Mouse (Mus musculus) forebrain, embryonic 13.5 days (tissue): ENCODE measurements around the gene Chd2. TPM values are rescaled to one million over a fixed set of nuclear protein-coding genes. Genes with fewer than 3 reads are reported as not detected.
A peak's percentile ranks its signal among the peaks of the same experiment; 100 is the strongest.

Experiments
- ATAC-seq: fragments of 200-750 bp; cut with Nextera tagmentation; 2 replicates; pipeline ENCODE4 v1.8.0; 2017
- H3K27ac ChIP-seq: fragments of 300-500 bp; sonication (generic); 2 replicates; pipeline ENCODE4 v1.5.1; 2015; ENCODE audit warnings: inconsistent platforms, mild to moderate bottlenecking, moderate library complexity
- H3K27me3 ChIP-seq: fragments of 300-500 bp; sonication (generic); 2 replicates; pipeline ENCODE4 v1.6.1; 2015; ENCODE audit warnings: mild to moderate bottlenecking, inconsistent platforms
- H3K36me3 ChIP-seq: fragments of 300-500 bp; sonication (generic); 2 replicates; pipeline ENCODE4 v1.6.1; 2015; ENCODE audit warnings: mild to moderate bottlenecking, inconsistent platforms; ENCODE audit not compliant: poor library complexity, severe bottlenecking
- H3K4me1 ChIP-seq: fragments of 300-500 bp; sonication (generic); 2 replicates; pipeline ENCODE4 v1.6.1; 2015; ENCODE audit warnings: inconsistent platforms
- H3K4me2 ChIP-seq: fragments of 300-500 bp; sonication (generic); 2 replicates; pipeline ENCODE4 v1.6.1; 2015; ENCODE audit warnings: inconsistent platforms, mild to moderate bottlenecking, moderate library complexity
- H3K4me3 ChIP-seq: fragments of 300-500 bp; sonication (generic); 2 replicates; pipeline ENCODE4 v1.5.1; 2015; ENCODE audit warnings: mild to moderate bottlenecking, inconsistent platforms
- H3K9ac ChIP-seq: fragments of 300-500 bp; sonication (generic); 2 replicates; pipeline ENCODE4 v1.6.1; 2015; ENCODE audit warnings: mild to moderate bottlenecking, inconsistent platforms
- H3K9me3 ChIP-seq: fragments of 300-500 bp; sonication (generic); replicated peaks from 2 replicates; pipeline ENCODE4 v1.6.1; 2016; ENCODE audit warnings: inconsistent platforms
- WGBS: fragments of 180-500 bp; shearing (Covaris S2); methylation state at CpG from one replicate; pipeline ENCODE4 v1.1.7; 2015; 5-methylcytosine and 5-hydroxymethylcytosine counted together
- polyA plus RNA-seq: library from polyadenylated mRNA; unstranded; fragments of >200 nt; fragmentation: Nextera tagmentation; extraction: Ambion mirVana; gene quantifications from 2 replicates; pipeline ENCODE4 v1.2.1, GENCODE M21; 2015

Gene Chd2
- polyA plus RNA-seq, 1 experiment from 2014 or later: 62.8 TPM

DNA sequence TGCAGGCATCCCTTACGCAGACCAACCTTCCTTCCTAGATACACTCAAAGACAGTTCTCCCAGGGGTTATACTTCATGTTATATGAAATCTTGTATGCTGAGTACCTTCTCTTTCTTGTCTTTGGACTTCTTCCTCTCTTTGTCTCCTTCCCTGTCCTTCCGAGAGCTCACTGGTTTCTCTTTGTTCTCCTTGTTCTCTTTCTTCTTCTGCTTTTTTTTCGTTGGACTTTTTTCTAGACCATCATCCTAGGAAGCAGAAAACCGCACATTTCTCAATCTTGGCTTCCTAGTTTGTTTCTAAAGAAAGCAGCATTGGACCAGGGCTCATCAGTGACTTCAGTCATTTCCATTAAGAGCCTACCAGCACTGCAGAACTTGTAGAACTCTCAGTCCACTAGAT is 90.0 kb downstream of the Chd2 start:
- Histone ChIP-seq H3K9me3 (no peaks in the 10 kb centered on the region), H3K27me3 (no peaks in the 10 kb centered on the region), H3K27ac (no peak overlapping the region), H3K9ac (no peak overlapping the region), H3K4me3 (no peak overlapping the region), H3K36me3 (peaks cover 95% of the 10 kb centered on the region), H3K4me1 (no peaks in the 10 kb centered on the region), H3K4me2 (no peak overlapping the region)
- ATAC-seq: no peak
- 89% methylated on average over 4 of the region's 4 CpGs for WGBS

- ATAC-seq: no peak
- H3K4me3 ChIP-seq: no peak overlapping the region
- WGBS: 97% methylated on average over 4 of the region's 4 CpGs
These were observed 99.4 kb downstream of the Chd2 start for GRCm38 (mm10) chr7:73442246-73442645.

GRCm38 (mm10) chr7:73441802-73442201 is 99.8 kb downstream of the Chd2 start:
- no peak for ATAC-seq
- H3K27ac ChIP-seq: no peak overlapping the region
- no peaks in the 10 kb centered on the region for H3K27me3 ChIP-seq
- no peak overlapping the region for H3K4me2 ChIP-seq
- H3K36me3 ChIP-seq: peaks cover 96% of the 10 kb centered on the region
- no peaks in the 10 kb centered on the region for H3K4me1 ChIP-seq
- no peak overlapping the region for H3K4me3 ChIP-seq
- WGBS: 89% methylated on average over 3 of the region's 3 CpGs
- no peaks in the 10 kb centered on the region for H3K9me3 ChIP-seq
- no peak overlapping the region for H3K9ac ChIP-seq

More at GRCm38 (mm10) chr7:73442246-73442645, 99.4 kb downstream of the Chd2 start:
- Histone ChIP-seq H3K4me2 (no peak overlapping the region), H3K36me3 (peaks cover 96% of the 10 kb centered on the region), H3K4me1 (no peaks in the 10 kb centered on the region), H3K9me3 (no peaks in the 10 kb centered on the region), H3K9ac (no peak overlapping the region), H3K27ac (no peak overlapping the region), H3K27me3 (no peaks in the 10 kb centered on the region)

DNA sequence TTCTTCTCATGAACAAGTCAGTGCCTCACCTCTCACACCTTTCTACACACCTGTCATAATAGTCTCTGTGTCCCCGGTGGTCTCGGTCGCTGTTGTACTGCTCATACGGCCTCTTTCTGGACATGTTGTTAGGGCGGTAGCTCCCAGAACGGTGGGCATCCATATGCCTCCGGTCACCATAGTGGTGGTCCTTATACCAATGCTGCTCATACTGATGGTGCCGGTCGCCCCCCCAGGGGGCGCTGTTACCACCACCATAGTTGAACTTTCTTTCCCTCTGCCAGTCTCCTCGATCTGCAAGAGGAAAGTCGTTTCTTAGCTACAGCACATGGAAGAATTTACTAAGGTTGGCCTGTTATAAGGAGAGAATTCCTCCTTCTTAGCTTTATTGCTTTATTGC is 105.9 kb downstream of the Chd2 start:
- 74% methylated on average over 12 of the region's 12 CpGs for WGBS

GRCm38 (mm10) chr7:73434336-73434677 is 107.3 kb downstream of the Chd2 start:
- Histone ChIP-seq H3K27me3 (no peaks in the 10 kb centered on the region), H3K4me1 (no peaks in the 10 kb centered on the region), H3K9me3 (no peaks in the 10 kb centered on the region), H3K36me3 (peaks cover 79% of the 10 kb centered on the region), H3K27ac (no peak overlapping the region), H3K4me3 (no peak overlapping the region), H3K4me2 (no peak overlapping the region), H3K9ac (no peak overlapping the region)
- ATAC-seq: peak; percentile 69
- 90% methylated on average over 2 of the region's 2 CpGs for WGBS

More for the DNA sequence above, 105.9 kb downstream of the Chd2 start:
- H3K4me2 ChIP-seq: no peak overlapping the region
- H3K36me3 ChIP-seq: peaks cover 79% of the 10 kb centered on the region
- no peaks in the 10 kb centered on the region for H3K27me3 ChIP-seq
- H3K4me1 ChIP-seq: no peaks in the 10 kb centered on the region
- no peak overlapping the region for H3K27ac ChIP-seq
- H3K9ac ChIP-seq: no peak overlapping the region
- no peak overlapping the region for H3K4me3 ChIP-seq
- no peak for ATAC-seq
- no peaks in the 10 kb centered on the region for H3K9me3 ChIP-seq

- Histone ChIP-seq H3K4me2 (no peak overlapping the region), H3K27ac (no peak overlapping the region; the same call in 1 of the 2 replicates), H3K9me3 (no peaks in the 10 kb centered on the region), H3K4me1 (no peaks in the 10 kb centered on the region), H3K4me3 (no peak overlapping the region), H3K36me3 (peaks cover 79% of the 10 kb centered on the region), H3K9ac (no peak overlapping the region), H3K27me3 (no peaks in the 10 kb centered on the region)
- WGBS: 75% methylated on average over 6 of the region's 6 CpGs
- ATAC-seq: peak; percentile 32; the same call in 1 of the 2 replicates
These were observed 107.8 kb downstream of the Chd2 start for GRCm38 (mm10) chr7:73433637-73434335.

DNA sequence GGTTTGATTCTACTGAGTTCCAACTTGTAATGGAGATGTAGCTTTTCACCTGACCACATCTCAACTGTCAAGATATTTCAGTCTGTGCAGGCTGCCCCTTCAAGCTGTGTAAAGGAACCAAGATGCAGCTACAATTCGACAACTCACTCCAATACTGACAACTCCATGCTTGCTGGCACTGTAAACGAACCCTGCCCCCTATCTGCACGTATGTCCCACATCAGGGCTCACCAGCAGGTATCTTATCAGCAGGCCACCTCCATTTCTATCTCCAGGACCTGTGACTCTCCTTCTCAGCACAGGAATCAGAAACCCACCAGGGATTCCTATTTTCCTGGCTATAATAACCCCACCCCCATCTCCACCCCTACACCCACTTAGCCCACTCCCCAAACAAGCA is 113.1 kb downstream of the Chd2 start:
- 93% methylated on average over 3 of the region's 3 CpGs for WGBS
- H3K36me3 ChIP-seq: peaks cover 50% of the 10 kb centered on the region
- no peak for ATAC-seq

DNA sequence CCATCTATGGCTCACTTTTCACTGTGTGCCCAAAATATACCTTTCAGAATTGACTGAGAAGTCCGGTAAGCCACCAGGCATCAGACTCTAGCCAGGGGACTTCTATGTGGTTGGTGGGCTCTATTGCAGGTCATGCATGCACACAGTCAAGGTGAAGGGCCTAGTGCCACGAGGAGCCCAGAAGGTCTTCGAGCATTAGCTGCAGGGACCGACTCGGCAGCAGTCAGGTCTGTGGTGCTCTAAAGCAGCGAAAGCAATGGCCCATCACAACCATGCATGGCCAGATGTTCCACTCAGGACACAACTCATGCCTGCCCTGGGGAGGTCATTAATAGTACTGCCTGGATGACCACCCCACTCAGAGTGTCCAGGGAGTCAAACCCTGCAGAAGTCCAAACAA is 113.8 kb downstream of the Chd2 start:
- peaks cover 20% of the 10 kb centered on the region for H3K4me1 ChIP-seq
- no peak overlapping the region for H3K9ac ChIP-seq
- H3K4me2 ChIP-seq: no peak overlapping the region
- no peak overlapping the region for H3K4me3 ChIP-seq
- WGBS: over 99% methylated on average over 6 of the region's 6 CpGs
- no peaks in the 10 kb centered on the region for H3K27me3 ChIP-seq
- peaks cover 42% of the 10 kb centered on the region for H3K36me3 ChIP-seq
- H3K27ac ChIP-seq: no peak overlapping the region
- no peaks in the 10 kb centered on the region for H3K9me3 ChIP-seq
- ATAC-seq: no peak

More for the DNA sequence above, 113.1 kb downstream of the Chd2 start:
- H3K4me3 ChIP-seq: no peak overlapping the region
- H3K9ac ChIP-seq: no peak overlapping the region
- no peak overlapping the region for H3K4me2 ChIP-seq
- H3K27me3 ChIP-seq: no peaks in the 10 kb centered on the region
- H3K27ac ChIP-seq: no peak overlapping the region
- peaks cover 19% of the 10 kb centered on the region for H3K4me1 ChIP-seq
- no peaks in the 10 kb centered on the region for H3K9me3 ChIP-seq

- Histone ChIP-seq H3K4me3 (no peak overlapping the region), H3K4me2 (no peak overlapping the region), H3K4me1 (peaks cover 25% of the 10 kb centered on the region), H3K27me3 (no peaks in the 10 kb centered on the region), H3K9me3 (no peaks in the 10 kb centered on the region), H3K36me3 (peaks cover 40% of the 10 kb centered on the region), H3K9ac (no peak overlapping the region), H3K27ac (no peak overlapping the region)
- ATAC-seq: no peak
- WGBS: 82% methylated on average over 8 of the region's 8 CpGs
These were observed 114.8 kb downstream of the Chd2 start for GRCm38 (mm10) chr7:73426752-73427386.

DNA sequence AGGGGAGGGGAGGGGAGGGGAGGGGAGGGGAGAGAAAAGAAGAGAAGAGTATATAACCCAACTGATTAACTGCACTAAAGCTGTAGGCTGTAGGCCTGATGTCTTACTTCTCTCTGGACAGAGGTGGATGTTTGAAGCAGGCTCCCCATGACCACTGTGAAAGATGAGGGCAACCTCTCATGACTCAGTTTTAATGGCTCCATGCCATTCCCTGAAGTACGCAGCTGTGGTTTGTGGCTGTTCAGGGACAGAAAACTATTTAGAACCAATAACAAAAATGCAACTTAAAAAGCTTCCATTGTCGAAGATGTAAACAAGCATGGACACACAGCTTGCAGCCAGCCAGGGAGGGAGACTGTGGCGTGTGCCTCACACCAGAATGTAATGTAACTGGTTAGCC is 115.4 kb downstream of the Chd2 start:
- Histone ChIP-seq H3K9ac (no peak overlapping the region), H3K9me3 (no peaks in the 10 kb centered on the region), H3K4me3 (no peak overlapping the region), H3K27me3 (no peaks in the 10 kb centered on the region), H3K36me3 (peaks cover 40% of the 10 kb centered on the region), H3K4me2 (no peak overlapping the region), H3K27ac (no peak overlapping the region), H3K4me1 (peaks cover 31% of the 10 kb centered on the region)
- no peak for ATAC-seq
- WGBS: 83% methylated on average over 3 of the region's 3 CpGs

DNA sequence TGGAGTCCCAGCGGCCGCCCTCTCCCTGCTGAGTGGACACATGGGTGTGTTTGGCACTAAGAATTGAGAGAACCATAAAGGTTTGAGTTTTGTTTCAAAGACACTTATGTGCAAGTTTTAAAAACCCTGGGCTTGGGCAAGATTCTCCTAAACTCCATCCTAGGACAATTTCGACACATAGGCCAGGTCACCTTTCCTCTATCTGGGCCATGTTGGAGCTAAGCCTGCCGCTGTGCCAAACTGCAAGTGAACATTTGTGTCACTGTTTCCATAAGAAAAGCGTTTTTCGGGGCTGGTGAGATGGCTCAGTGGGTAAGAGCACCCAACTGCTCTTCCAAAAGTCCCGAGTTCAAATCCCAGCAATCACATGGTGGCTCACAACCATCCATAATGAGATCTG is 116.2 kb downstream of the Chd2 start:
- H3K27ac ChIP-seq: peak overlapping the region; percentile 65; the same call in 1 of the 2 replicates
- no peak overlapping the region for H3K4me2 ChIP-seq
- no peak overlapping the region for H3K9ac ChIP-seq
- no peak for ATAC-seq
- 91% methylated on average over 7 of the region's 7 CpGs for WGBS
- H3K9me3 ChIP-seq: no peaks in the 10 kb centered on the region
- H3K36me3 ChIP-seq: peaks cover 44% of the 10 kb centered on the region
- H3K4me1 ChIP-seq: peaks cover 38% of the 10 kb centered on the region
- no peaks in the 10 kb centered on the region for H3K27me3 ChIP-seq
- H3K4me3 ChIP-seq: no peak overlapping the region

- Histone ChIP-seq H3K4me2 (no peak overlapping the region), H3K9me3 (no peaks in the 10 kb centered on the region), H3K4me3 (no peak overlapping the region), H3K36me3 (peaks cover 44% of the 10 kb centered on the region), H3K27me3 (no peaks in the 10 kb centered on the region), H3K4me1 (peaks cover 46% of the 10 kb centered on the region), H3K27ac (peak overlapping the region; percentile 65), H3K9ac (no peak overlapping the region)
- 41% methylated on average over 3 of the region's 3 CpGs for WGBS
- ATAC-seq: no peak
These were observed 116.9 kb downstream of the Chd2 start for GRCm38 (mm10) chr7:73424705-73425104.
